Mouse (Mus musculus) liver, adult 2 months (tissue): ENCODE data around the gene Nags.
A peak's percentile ranks its signal among the peaks of the same experiment; 100 is the strongest.

Experiments
- CTCF ChIP-seq: fragments of 200-500 bp; IDR thresholded peaks from 2 replicates; pipeline ENCODE4 v1.5.1; 2011; ENCODE audit warnings: low read depth, low read length, control low read depth
- POLR2A ChIP-seq: fragments of 200-500 bp; IDR thresholded peaks from 2 replicates; pipeline ENCODE4 v1.6.1; 2011; ENCODE audit warnings: low read length, control low read depth; ENCODE audit not compliant: insufficient read depth; ENCODE audit errors: extremely low read depth

- peak; percentile 19 for TF ChIP-seq CTCF
- TF ChIP-seq POLR2A = 0 out of 2 replicates have a peak, but pooled peaks have one; percentile 47
These were observed 10.9 kb downstream of the Nags start, which contains the start of gene Tmem101 for GRCm38 (mm10) chr11:102156039-102156785.
